Mouse (Mus musculus): ENCODE results near the gene Gm5294. TPM values are rescaled to one million over a fixed set of nuclear protein-coding genes. Genes with fewer than 3 reads are reported as not detected.

Gene Gm5294
- polyA plus RNA-seq, 2 experiments from 2014 or later = not detected

DNA sequence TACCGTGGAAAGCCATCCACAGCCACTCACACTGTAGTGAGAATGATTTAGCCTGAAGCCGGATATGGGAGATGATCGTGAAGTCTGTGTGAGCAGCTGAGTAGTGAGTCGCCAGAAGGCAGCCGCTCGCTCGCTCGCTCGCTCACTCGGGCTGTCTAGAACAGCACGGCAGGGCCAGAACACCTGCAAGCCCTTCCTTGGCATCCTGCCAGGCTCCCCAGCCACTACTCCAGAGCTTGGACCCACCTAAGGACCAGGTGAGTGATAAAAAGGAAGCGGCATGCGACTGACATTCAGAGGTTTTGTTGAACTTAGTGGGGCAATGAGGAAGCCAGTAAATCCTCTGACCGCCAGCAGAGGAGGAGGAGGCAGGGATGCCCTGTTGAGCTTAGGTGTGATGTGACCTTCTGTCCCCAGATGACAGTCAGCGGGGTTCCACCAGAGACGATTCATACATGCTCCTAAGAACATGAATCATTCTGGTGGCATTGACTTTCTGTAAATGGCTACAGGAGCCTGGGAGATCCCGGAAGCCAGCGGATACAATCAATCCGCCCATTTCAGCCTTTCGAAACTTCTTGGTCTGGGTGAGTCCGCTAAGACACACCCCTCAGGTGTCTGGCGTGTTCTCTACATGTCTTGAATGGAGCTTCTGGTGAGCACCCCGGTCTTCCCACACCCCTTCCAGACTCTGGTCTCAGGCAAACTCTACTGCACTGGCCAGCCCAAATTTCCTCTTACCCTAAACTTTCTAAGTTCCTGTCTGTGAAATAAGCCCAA is 30.0 kb downstream of the Gm5294 start:
- ATAC-seq = no peak

DNA sequence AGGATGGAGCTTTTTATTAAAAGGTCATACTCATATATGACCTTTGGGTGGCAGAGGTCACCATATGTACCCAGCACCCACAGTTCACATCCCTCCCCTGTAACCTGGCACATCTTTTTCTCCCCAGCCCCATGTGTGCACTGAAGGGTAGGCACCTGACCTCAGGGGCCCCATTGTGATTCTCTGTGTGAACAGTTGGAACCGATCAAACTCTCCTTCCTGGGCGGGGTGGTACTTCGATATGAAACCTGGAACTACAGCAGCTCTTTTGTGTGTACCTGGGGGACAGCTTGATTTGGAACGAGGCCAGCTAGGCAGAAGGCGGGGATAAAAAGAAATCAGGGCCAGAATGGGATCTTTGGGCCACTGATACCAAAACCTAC is 30.6 kb downstream of the Gm5294 start:
- no peak for ATAC-seq

DNA sequence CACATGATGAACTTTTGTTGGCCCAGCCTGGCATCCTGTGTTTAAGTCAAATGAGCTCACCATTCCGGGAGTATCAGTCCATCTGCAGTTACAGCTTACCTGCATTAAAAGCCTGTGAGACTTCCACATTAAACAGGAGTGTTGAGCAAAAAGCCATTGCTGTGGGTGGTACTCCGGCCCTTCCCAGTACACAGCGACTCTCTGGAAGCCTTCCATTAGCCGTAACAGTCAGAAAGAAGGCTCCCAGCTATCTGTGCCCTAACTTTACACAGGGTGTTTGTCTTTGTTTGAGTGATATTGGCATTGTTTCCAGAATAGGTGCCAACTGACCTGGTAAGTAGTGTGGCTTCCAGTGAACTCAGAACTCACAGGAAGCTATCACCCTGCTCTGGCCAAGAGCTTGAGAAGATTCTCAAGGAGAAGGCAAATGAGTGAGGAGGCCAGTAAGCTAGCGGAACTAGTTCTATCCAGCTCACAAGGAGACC is 31.5 kb downstream of the Gm5294 start:
- no peak for ATAC-seq

DNA sequence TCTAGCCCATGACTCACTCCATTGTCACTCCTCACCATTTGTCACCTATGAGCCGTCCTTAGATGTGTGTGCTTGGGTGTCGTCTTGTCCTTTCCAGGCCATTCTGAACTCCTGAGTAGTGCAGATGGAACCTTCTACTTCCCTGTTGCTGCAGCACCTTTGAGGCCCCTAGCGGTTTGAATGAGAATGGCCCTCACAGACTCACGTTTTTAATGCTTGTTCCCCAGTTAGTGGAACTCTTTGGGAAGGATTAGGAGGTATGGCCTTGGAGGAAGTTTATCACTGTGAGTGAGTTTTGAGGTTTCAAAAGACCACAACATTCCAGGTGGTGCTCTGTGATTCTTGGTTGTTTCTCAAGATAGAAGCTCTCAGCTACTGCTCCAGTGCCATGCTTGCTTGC is 32.3 kb downstream of the Gm5294 start:
- no peak for ATAC-seq

DNA sequence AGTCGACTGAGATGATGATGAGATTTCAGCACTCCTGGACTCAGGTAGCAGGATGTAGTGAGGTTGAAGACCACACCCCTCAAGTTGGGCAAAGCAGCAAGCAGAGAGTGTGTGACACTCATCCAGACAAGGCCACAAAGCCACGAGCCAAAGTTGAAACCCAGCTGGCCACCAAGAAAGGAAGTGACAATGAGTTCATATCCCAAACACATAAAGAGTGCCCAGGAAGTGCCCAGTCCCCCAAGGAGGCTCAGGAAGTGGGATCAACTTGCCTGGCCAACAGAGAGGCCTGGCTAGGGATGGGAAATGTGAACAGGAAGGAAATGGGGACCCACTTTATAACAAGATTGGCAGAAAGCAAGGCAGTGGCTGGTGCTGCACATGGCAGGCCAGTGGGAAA is 33.5 kb downstream of the Gm5294 start:
- ATAC-seq = no peak

DNA sequence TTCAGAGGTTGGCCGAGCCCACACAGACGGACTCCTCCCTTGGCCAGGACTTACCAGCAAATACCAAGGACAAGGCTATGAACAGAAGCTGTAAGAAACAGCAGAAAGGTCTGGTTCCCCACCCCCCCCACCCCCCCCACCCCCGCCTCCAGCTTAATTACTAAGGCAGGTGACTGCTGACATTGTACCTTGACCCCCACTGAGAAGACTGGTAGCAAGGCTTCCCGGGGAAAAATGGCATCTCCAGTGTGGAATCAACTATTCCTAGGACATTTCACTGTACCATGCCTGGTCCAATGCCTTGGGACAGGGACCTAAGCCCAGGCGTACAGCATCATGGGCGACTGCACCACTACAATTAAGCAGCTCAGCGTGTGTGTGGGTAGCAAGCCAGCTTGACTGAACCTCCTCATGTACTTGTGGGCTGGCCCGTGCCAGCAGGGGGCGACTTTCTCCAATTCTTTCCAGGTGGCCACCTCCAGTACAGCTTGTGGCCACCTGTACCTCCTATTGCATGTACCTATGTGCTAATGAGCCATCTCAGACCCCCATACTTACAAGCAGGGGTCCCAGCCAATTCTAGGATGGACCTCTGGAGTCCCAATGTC is 37.2 kb downstream of the Gm5294 start:
- no peak for ATAC-seq

DNA sequence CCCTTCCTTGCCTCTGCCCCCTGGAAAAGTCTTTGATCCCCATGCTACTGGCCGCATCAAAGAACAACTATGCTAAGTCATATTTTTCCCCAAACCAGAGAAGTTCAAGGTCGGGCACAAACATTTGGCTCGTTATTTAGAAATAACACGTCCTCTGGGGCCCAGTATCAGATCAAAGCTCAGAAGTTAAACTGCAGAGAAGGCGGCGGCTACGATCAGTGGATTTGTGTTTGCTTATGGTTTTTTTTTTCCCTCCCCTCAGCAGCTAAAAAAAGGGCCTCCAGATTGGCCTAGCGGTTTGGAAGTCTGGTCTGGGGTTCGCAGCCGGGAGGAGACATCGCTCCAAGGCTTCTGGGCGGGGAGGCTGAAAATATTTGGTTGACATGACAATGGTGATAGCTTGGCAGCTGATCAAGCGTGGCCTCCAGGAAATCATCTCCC is 38.0 kb downstream of the Gm5294 start:
- ATAC-seq = no peak

DNA sequence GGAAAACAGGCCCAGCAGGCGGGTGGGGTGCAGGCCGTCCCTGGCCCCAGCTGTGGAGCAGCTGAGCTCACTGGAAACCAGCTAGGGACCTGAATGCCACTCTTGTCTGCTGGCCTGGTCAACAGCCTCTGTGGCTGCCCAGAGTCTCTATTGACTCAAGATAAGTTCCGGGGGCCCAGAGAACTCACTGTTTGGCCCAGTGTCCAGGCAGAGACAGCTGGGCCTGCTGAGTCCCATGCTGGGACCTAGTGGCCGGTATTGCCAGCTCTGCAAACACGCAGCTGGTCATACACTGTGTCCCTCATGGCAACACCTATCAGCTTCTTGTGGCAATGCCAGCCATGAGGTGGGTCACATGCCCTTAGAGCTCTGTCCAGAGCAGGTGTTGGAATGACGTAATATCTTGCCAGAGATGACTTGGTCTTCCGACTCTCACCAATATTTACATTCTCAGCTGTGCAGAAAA is 43.8 kb downstream of the Gm5294 start:
- no peak for ATAC-seq

GRCm38 (mm10) chr5:138864166-138864565 is 44.3 kb downstream of the Gm5294 start:
- ATAC-seq = no peak

DNA sequence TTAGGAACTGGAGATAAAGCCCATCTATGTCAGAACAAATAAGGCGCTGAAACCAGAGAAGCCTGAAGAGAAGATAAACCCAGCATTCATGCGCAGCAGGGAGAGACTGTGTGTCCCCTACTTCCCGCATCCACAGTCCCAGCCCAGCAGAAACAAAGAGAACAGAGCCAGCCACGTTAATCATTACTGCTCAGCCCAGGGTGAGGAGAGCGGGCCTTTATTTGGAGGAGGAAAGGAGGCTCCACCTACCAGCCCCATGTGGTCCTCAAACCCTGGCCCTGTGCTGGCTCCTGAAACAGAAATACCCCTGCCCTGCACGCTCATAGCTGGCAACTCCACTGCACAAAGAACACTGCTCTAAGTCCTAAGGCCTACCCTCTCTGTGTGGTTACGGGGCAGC is 45.0 kb downstream of the Gm5294 start:
- ATAC-seq = no peak

GRCm38 (mm10) chr5:138865637-138866036 is 45.8 kb downstream of the Gm5294 start:
- no peak for ATAC-seq

Other genes with a start within 250 kb of the Gm5294 start
- 10 to 100 TPM; 45.0 to 47.6 TPM for gene Zfp68, start 200.3 kb upstream of the Gm5294 start, polyA plus RNA-seq (2017; shearing (Covaris generic))
- gene A430033K04Rik, start 197.2 kb upstream of the Gm5294 start, polyA plus RNA-seq (2017; shearing (Covaris generic)) = 10 to 100 TPM in 1 of 2 experiments, 1 to 10 TPM in 1; 6.6 to 11.8 TPM
- gene Fam20c, start 65.6 kb upstream of the Gm5294 start, polyA plus RNA-seq (2017; shearing (Covaris generic)) = not detected
- gene Pdgfa, start 177.3 kb downstream of the Gm5294 start, polyA plus RNA-seq (2017; shearing (Covaris generic)) = not detected